Mouse (Mus musculus) liver, embryonic 14.5 days (tissue): Measurements from ENCODE around the gene Olfr324.

ENCODE experiments used
- CTCF ChIP-seq: IDR thresholded peaks from 2 replicates; pipeline ENCODE4 v1.5.1; 2016; ENCODE audit warnings: antibody characterized with exemption, low read depth, control low read depth
- EP300 ChIP-seq: IDR thresholded peaks from 2 replicates; pipeline ENCODE4 v1.6.1; 2016; ENCODE audit warnings: antibody characterized with exemption, low read depth

DNA sequence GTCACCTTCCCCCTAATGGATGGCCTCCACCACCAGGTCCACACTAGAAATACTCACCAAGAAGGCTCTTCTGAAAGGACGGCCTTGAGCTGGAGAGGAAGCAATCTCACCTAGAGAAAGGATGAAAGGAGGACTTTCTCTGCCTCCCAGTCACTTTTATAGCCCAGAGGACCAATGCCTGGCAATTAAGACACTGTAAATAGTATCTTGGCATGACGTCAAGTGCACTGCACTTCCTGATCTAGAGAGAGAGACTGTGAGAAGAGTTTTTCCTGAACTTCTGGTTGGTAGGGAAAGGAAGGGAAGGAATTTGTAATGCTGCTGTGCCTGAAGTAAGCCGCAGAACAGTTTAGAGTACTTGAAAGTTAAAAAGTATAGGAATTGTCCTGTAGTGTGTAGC lies 18.4 kb downstream of the Olfr324 start:
- TF ChIP-seq CTCF: no peak
- no peak for TF ChIP-seq EP300
